Mouse (Mus musculus) kidney, postnatal 36 days (tissue): ENCODE data around the gene Dgki.
A peak's percentile ranks its signal among the peaks of the same experiment; 100 is the strongest.

ENCODE experiments used
- DNase-seq, 2 experiments: peaks; one replicate each; pipeline ENCODE4 v3.0.0; 2021 to 2022; ENCODE audit warnings: mixed read lengths in 2 of 2

Gene Dgki

DNA sequence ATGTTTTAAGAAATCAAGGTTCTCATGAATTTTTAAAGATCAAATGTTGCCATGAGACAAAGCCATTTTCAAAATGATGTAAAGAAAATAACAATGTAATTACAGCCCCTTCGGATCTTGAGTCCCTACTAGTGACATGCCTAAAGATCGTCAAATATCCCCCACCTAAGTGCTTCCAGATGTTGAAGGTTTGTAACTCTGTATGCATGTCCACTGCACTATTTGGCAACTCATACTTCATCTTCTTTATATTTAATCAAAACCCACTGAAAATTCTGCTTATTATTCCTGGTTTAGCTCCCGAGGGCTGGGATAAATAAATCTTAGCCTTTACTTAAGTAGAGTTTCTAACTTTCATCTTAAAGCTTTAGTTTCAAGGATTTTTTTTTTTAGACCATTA, 458.3 kb downstream of the Dgki start:
- DNase-seq = no peak

DNA sequence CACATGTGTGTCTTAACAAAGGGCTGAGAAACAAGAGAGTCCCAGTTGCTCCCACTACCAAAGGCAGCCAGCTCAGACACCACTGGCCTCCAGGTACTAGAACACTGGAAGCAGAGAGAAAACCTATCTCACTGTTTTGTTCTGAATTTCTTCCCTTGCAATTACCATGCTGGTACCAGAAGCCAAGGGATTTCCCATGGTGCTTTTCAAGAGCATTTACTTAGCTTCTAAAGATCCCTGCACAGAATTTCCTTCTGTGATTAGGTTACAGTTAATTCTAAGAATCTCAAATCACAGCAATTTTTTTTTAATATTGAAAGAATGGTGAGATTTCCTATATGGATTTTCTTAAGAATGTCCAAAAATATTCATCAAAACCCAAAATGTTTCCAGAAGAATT, 458.8 kb downstream of the Dgki start:
- DNase-seq = no peak

DNA sequence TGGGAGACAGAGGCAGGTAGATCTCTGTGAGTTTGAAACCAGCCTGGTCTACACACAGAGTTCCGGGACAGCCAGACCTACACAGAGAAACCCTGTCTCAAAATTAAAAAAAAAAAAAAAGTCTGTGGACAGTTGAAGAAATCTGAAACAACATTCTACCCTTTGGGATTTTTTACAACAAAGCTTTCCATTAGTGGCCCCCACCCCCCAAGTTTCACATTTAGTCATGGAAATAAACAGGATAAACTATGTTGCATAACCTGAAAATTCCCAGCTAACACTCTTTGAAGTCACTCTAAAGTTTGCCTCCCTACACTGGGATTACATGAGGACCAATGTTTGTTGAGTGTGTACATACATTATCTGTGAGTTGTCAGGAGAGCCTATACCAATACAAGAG, 461.2 kb downstream of the Dgki start:
- DNase-seq = no peak

DNA sequence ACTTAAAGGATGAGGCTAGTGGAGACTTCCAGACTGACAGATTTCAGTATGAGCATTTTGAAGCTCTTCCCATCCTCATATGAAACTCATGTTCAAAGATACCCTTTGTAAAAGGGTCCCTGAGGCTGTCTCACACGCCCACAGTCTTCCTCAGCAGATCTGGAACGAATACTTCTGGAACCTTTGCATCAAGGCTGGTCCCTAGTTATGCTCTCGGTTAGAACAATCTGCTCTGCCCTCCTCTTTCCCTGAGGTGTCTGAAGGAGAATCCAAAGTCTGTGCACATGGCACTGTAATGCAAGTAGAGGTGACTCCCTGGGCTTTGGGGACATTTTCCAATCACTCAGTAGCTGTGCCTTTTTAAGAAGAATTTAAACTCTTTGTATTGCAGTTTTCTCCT, 464.6 kb downstream of the Dgki start:
- no peak for DNase-seq

DNA sequence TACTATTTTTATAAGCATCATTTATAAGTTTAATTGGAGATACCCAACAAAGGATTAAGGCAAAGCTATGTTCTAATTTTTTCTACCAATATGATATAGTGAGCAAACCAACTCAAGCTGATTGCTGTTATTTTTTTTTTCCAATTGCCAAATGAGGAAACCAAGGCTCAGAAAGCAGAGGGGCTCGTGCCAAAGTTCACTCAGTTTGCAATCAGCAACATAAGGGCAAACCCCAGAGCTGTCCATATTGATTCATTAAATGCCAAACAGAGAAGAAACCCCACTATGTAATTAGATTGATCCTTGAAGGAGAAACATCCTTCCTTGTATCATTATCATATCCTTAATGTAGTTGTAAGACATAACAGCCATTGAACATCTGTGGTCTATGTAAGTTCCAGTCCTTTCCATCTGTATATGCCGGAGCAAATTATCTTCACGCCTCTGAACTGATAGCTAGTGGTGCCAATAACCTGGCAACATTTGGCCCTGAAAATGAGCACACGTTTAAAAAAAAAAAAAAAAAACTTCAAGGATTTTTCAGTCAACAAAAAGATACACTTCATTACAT, 465.2 kb downstream of the Dgki start:
- DNase-seq = no peak

DNA sequence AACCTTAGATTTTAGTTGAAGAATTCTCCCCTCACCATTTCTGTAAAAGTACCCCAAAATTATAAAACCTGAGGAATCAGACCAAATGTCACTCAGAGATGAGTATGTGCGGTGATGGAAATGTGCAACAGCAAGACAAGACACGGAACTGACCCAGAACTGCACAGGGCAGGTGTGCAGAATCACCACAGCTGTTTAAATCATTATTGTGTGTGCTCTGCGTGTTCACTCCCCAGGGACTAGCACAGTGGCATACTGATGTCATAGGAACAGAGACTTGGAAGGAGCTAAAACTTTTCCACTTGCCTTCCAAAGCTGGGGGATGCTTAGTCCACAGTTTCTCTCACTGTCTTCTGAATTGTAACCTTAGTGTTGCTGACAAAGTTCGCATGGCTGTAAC, 467.3 kb downstream of the Dgki start:
- no peak for DNase-seq

DNA sequence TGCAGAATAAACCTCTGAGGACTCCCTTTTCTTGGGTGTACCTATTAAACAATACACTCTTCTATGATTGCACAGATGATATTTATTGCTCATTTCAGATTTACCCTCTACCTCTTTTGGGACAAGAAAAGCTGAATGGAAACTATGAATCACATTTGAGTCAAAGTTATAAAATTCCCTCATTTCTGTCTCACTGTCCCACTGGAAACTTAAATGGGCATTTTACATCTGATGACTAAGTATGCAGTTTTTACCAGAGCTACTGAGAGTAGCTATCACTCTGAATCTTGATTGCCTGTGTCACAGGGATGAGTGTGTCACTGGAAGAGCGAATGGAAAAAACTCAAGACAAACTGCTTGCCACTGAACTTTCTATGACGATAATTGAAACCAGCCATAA, 467.8 kb downstream of the Dgki start:
- DNase-seq = no peak

DNA sequence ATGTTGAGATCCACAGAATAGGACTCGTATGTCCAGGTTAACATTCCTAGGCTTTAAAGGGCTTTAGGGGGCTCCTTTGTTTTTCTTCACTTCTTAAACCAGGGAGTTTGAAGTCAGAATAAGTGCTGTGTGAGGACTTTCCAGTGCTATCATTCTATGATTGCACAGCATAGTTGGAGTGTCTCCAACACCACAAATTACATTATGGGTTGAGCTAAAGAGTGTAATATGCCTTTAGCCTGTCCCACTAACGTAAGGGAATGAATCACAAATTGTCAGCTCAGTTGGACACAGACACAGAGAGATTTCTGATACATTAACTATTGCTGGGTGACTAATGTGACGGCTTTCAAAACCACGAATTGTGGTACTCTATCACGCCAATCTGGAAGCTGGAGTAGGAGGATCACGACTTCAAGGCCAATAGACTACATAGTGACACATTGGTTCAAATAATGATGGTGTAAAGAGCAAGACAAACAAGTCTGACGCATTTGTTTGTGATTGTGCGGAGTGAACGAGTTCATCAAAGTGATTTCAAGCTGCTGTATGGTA, 469.5 kb downstream of the Dgki start:
- no peak for DNase-seq

DNA sequence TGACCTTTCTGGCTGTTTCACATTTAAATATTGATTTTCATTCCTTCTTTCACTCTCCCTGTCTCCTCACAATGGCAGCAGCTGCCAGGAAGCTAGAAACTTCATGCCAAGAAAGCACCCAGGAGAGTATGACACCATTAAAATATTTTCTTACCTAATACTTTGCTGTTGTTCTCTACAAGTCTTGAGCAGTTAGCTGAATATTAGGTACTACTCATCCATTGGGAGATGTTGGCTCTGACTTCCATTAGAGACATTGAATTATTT, 480.3 kb downstream of the Dgki start:
- no peak for DNase-seq

DNA sequence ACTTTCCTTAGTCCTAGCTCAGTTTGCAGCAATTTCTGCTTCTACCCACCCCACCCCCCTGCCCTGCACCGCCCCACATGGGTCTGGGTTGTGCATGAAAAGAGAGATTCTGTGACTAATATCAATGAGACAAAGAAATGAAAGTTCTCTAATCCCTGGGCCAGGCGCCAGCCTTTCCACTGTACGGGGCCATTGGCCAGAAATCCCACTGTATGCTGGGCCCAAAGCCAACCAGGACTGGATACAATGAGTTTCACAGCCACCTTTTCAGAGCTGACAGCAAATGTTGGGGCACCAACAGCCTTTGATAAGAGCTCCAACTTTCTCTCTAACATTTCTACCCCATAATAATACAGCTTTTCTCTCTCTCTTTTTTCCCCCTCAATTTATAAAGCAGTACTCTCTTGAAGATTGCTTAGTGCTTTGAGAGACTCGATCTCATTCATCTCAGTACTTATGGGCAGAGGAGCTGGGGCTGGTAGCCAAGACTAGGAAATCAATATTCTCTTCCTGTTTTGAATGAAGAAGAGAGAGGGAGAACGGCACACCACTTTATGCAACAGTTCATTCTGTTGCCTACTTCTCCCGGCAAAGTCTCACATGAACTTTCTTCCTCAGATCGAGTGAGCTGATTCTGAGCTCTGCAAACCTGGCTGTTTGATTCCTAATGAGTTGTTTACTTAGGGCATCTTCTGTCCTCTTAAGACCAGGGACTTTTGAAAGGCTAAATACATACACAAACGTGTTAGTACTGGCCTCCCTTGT, 480.8 kb downstream of the Dgki start:
- DNase-seq = peak; percentile 57 to 78

DNA sequence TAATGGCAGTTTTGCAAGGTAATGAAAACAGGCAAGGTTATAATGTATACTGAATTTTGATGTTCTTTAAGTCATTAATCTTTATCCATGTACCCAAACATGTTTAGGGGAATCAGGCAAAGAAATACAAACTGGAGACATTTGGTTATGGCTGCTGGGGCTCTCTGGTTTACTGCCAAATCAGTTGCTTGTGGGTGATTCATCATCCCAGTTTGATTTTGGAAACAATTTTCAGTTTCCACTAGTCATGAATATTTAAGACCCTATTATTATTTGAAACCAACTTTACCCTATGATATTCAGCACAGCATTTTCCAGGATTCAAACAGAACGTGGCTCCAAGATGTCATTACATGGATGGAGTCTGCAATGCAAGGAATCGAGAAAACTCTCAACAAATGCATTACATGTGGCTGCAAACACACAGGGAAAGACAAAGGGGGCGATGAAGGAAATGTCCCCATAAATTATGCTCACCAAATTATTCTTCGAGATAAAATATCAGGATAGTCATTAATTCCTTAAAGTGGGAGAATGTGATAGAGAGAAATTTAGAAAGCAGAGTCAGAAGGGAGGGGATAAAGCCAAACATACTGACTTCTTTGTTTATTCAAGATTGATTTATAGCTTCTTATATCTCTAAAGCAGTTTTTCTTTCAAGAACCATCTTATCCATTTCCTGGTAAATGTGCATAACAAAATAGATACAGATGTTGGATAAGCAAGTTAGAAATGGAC, 481.5 kb downstream of the Dgki start:
- no peak for DNase-seq

DNA sequence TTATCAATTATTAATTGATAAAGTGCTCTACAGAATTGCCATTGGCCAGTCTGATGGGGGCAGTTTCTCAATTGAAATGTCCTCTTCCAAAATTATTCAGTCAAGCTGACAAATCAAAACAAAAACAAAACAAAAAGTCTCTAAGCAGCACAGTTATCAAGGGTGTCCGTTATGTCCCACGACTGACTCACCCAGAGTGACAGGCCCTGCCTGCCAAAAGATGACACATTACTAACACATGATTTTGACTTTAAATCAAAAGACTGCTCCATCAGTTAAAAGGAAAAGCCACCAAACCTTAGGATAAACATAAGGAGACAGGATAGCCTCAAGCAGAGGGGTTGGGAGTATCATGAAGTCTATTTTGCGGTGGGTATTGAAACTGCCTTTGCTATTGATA, 483.3 kb downstream of the Dgki start:
- DNase-seq = no peak

DNA sequence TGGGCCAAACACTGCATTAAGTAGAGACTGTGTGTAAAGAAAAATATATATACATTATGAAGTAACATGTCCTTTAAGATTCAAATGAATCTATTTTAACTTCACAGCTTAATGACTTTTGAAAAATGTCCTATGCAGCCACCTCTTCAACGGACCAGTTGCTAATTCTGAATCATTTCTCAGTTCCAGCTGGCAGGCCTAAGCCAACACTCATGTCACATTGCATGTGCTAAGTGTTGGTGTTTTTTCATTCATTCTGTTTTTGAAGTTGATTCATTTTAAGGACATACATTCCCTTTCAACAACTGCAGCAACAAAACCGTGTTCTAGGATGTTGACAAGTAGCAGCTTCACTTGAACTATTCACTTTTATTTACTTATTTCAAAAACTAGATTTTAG, 484.0 kb downstream of the Dgki start:
- DNase-seq = no peak

DNA sequence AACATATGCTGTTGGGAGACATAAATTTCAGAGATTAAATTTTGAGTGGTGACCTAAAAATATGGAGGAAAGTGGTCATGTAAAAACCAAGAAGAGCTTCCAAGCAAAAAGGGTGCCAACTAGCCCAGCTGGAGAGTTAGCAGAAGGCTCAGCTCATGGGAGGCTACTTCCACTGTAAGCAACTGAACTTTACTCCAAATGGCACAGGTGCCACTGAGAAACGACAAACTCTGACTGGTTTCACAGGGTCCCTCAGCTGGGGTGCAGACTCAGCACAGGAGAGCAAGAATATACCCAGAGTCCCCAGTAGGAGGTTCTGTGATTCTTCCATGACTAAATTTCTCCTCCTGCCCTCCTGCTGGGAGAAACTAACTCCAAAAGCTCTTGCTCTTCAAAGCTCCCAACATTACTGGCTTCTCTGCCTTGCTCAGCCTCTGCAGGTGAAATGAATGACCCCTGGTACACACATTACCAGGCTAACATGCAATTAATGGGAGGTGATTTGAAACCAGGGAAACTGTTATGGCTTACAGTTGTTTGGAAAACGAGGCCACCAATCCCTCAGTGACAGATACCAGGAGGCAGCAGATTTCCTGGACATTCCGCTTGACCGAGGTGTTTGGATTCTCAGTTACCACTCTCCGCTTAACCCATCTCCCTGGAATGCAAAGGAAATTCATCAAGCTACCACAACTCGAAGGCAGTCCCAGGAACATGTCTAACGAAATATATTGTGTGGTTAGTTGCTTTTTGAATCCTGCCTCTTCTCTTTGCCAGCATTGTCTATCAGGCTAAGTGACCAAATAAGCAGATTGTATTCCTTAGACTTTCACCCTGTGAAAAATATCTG, 487.1 kb downstream of the Dgki start:
- no peak for DNase-seq

DNA sequence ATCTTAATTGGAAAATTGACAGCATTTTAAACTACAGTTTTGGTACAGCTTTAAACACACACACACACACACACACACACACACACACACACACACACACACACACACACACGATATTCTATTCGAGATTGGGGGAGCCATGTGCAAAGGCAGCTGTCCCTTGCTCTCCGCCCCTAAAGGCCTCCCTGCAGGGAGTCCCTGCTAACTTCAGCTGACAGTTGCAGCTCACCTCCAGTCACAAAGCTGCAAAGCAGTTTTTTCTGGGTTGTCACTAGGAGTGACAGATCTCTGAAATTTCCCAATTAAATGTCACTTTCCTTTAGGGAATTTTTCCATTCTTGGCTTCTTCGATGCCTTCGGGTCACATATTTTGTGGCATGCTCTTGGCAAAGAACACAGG, 489.5 kb downstream of the Dgki start:
- no peak for DNase-seq

DNA sequence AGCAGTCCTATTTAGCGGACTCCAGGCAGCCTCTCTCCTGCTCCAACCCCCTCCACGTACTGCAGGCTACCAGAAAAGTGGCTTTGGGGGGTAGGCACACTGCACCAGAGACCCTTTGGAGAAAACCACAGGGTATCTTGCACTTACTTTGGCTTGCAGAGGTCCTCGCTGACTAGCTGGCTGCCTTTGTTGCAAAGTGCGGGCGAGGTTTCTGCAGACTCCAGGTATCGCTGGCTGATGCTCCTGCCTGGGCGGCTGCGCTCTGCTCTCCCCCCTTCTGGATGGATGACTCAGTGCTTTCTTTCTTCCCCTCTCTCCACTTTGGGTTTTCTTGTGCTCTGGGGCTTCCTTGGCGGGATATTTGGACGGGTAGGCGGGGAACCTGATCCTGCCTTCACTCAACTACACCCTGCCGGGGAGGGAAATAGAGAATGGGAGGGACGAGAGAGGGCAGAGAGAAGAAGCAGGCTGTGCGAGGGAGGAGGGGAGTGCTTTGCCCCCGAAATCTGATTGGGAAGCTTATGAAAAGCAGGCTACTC, 490.2 kb downstream of the Dgki start, which contains the start of gene Ptn:
TSS of gene Ptn (minus strand) at position 474 of the 539 bp plus-strand sequence.
- peak in 1 of 2 experiments; percentile 9 for DNase-seq

DNA sequence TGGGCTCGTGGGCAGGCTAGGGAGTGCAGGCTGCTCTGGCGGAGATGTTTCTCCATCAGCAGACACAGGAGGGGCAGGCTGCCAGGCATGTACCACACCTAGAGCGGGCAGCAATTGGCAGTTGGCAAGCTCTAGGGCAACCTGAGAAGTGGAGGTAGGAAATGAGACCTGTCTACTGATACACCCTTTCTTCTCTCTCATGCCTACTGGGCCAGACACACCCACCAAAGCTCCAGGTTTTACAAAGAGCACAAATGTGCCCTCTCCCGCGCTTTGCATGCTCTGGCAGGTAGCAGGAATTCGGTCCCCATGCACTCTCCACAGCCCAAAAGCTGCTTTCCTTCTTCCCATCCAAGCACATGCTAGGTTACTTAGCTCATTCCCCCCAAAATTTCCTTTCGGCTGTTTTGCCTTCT, 490.7 kb downstream of the Dgki start:
- peak; percentile 23 to 71 for DNase-seq

DNA sequence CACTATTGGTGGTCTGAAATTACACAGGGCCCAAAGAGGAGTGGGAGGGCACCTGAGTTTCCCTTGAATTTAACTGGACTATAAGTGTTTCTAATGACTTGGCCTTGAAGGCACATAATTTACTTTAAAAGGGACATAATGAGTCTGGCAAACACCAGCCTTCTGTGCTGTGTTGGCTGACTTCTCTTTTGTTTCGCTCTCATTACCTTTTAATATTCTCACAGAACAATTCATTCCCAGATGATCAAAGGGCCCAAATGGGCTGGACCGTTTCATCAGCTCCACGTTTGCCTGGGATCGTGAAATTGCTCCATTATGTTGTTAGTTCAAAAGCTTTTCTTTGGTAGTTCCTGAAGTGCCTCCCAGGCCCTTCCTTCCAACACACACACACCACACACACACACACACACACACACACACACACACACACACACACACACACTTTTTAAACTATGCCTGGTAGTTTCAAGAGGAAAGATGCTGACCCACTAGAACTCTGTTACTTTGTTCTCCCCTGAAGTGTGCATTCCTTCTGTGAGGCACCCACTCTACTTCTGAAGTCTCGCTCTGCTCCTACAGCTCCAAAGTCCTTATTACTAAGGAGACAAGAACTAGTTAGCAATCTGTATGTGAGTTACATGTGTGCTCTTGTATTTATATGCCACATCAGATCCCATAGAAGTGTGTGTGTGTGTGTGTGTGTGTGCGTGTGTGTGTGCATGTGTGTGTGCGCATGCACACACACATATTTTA, 491.5 kb downstream of the Dgki start:
- no peak for DNase-seq

DNA sequence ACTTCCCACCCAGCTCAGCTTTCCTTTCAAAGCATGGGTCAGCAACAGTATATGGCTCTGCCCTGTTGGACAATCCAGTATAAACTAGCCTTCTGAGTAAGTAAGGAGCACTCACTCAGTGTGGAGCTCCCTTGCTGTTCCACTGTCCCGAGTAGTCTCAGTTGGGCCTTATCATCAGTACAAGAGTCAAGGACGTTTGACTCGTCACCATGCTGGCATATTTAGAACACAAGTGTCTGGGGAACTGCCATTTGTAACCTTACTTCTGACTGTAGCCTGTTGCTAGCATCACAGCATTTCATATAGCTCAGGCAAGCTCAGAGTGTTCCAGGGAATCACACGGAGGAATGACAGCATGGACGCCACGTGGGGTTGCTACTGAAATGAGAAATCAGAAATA, 493.1 kb downstream of the Dgki start:
- no peak for DNase-seq

DNA sequence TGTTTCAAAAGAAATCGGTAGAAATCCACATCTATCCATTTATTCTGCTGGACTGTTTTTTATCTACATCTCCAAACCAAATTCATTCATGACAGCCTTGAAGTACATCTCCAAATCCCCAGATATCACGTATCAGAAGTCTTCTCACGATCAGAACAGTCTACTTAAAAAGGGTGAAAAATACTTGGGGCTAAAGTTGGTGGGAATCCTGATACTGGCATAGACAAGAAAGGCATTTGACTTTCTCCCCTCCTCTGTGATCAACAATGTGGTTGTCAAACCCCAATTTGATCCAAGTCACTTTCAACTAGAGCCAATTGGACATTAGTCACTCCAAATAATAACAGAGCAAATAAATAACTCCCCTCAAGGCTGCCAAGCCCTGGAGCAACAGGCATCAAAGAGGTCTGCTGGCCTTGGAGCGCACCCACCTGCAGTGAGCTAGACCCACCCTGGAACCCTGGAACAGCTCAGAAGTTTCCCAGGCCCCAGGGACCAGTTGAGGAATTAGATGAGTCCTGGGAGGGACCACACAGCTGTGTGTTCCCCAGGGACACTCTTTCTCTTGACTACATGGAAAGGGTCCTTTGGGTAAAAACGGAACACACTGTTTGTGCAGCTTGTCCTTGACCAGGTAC, 499.6 kb downstream of the Dgki start:
- no peak for DNase-seq

DNA sequence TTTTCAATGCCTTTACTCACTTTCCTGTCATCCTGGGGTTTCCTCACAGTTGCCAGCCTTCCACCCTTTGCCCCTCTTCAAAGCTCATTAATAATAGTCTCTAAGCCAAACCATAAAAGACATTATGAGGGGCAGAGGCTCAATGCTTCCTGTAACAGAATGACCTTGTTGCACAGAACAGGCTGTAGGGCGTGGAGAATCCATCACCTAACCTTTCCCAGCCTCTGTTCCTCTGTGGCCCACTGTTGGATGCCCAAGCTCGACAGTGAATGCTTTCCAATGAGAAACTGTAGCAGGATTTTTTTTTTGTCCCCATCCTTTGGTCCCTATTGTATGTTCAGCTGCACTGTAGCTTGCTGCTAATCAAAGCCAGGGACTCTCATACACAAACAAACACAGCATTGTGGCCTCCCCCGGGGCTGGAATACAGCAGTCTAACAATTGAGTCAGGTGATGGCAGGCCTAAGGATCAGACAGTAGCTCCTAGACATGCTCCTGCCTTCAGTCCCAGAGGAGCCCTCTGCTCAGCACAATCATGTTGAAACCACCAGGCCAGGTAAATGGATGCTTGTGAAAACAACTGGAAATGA, 502.8 kb downstream of the Dgki start:
- no peak for DNase-seq
